Mouse (Mus musculus) liver, embryonic 15.5 days (tissue): ENCODE data around the gene Pcna. TPM values are rescaled to one million over a fixed set of nuclear protein-coding genes. Genes with fewer than 3 reads are reported as not detected.
"Not testable (repeated sequence)": the region's sequence is repeated elsewhere in the genome, so short reads cannot be mapped to it uniquely, and the experiment has no call there.

Experiments used
- ATAC-seq: fragments of 200-750 bp; cut with Nextera tagmentation; 2 replicates; pipeline ENCODE4 v1.8.0; 2017; ENCODE audit warnings: moderate number of reproducible peaks, mild to moderate bottlenecking, moderate library complexity; ENCODE audit not compliant: insufficient read depth
- H3K27ac ChIP-seq: fragments of 300-500 bp; sonication (generic); replicated peaks from 2 replicates; pipeline ENCODE4 v1.5.1; 2015; ENCODE audit warnings: mild to moderate bottlenecking, inconsistent platforms
- H3K27me3 ChIP-seq: fragments of 300-500 bp; sonication (generic); 2 replicates; pipeline ENCODE4 v1.6.1; 2015; ENCODE audit warnings: mild to moderate bottlenecking, inconsistent platforms
- H3K36me3 ChIP-seq: fragments of 300-500 bp; sonication (generic); replicated peaks from 2 replicates; pipeline ENCODE4 v1.6.1; 2015; ENCODE audit warnings: moderate library complexity, mild to moderate bottlenecking, inconsistent platforms
- H3K4me1 ChIP-seq: fragments of 300-500 bp; sonication (generic); replicated peaks from 2 replicates; pipeline ENCODE4 v1.6.1; 2015; ENCODE audit warnings: inconsistent platforms
- H3K4me2 ChIP-seq: fragments of 300-500 bp; sonication (generic); 2 replicates; pipeline ENCODE4 v1.6.1; 2015; ENCODE audit warnings: moderate library complexity, mild to moderate bottlenecking, inconsistent platforms
- H3K4me3 ChIP-seq: fragments of 300-500 bp; sonication (generic); replicated peaks from 2 replicates; pipeline ENCODE4 v1.5.1; 2015; ENCODE audit warnings: mild to moderate bottlenecking, inconsistent platforms
- H3K9ac ChIP-seq: fragments of 300-500 bp; sonication (generic); 2 replicates; pipeline ENCODE4 v1.6.1; 2015; ENCODE audit warnings: moderate library complexity, mild to moderate bottlenecking, inconsistent platforms
- H3K9me3 ChIP-seq: fragments of 300-500 bp; sonication (generic); replicated peaks from 2 replicates; pipeline ENCODE4 v1.6.1; 2016; ENCODE audit warnings: inconsistent platforms
- WGBS: fragments of 180-500 bp; shearing (Covaris S2); methylation state at CpG from one replicate; pipeline ENCODE4 v1.1.7; 2015; ENCODE audit warnings: mixed read lengths; ENCODE audit not compliant: insufficient replicate concordance; 5-methylcytosine and 5-hydroxymethylcytosine counted together
- polyA plus RNA-seq: library from polyadenylated mRNA; unstranded; fragments of >200 nt; fragmentation: Nextera tagmentation; extraction: Ambion mirVana; gene quantifications from 2 replicates; pipeline ENCODE4 v1.2.1, GENCODE M21; 2015

Pcna gene
- polyA plus RNA-seq, 1 experiment from 2014 or later: 274 TPM

GRCm38 (mm10) chr2:132260601-132261000, 7.5 kb upstream of the Pcna start:
- H3K9ac ChIP-seq: no peak overlapping the region
- ATAC-seq: no peak
- 73% methylated on average over 3 of the region's 3 CpGs for WGBS
- no peak overlapping the region for H3K27ac ChIP-seq
- 0 out of 2 replicates have a peak, but pooled peaks cover 6% of the 10 kb centered on the region for H3K36me3 ChIP-seq
- peaks cover 31% of the 10 kb centered on the region for H3K4me1 ChIP-seq
- H3K4me3 ChIP-seq: no peak overlapping the region
- H3K4me2 ChIP-seq: no peak overlapping the region
- no peaks in the 10 kb centered on the region for H3K9me3 ChIP-seq
- no peaks in the 10 kb centered on the region for H3K27me3 ChIP-seq

GRCm38 (mm10) chr2:132257350-132258068, 4.4 kb upstream of the Pcna start:
- no peak overlapping the region for H3K27ac ChIP-seq
- WGBS: 82% methylated on average over 6 of the region's 6 CpGs
- peaks cover 16% of the 10 kb centered on the region for H3K4me1 ChIP-seq
- H3K9ac ChIP-seq: no peak overlapping the region
- H3K9me3 ChIP-seq: no peaks in the 10 kb centered on the region
- H3K27me3 ChIP-seq: no peaks in the 10 kb centered on the region
- H3K4me3 ChIP-seq: no peak overlapping the region
- H3K4me2 ChIP-seq: no peak overlapping the region
- ATAC-seq: no peak
- H3K36me3 ChIP-seq: 0 out of 2 replicates have a peak, but pooled peaks cover 6% of the 10 kb centered on the region

- peak overlapping the region; percentile 85 for H3K27ac ChIP-seq
- under 1% methylated on average over 7 of the region's 7 CpGs for WGBS
Observed at GRCm38 (mm10) chr2:132253603-132254002, 489 bp upstream of the Pcna start.

GRCm38 (mm10) chr2:132251911-132252310, 1.2 kb downstream of the Pcna start:
- peak overlapping the region; percentile 77 for H3K4me2 ChIP-seq
- ATAC-seq: no peak
- peak overlapping the region; percentile 83 for H3K4me3 ChIP-seq
- H3K9me3 ChIP-seq: no peaks in the 10 kb centered on the region
- peaks cover 47% of the 10 kb centered on the region for H3K4me1 ChIP-seq
- no peaks in the 10 kb centered on the region for H3K27me3 ChIP-seq
- H3K9ac ChIP-seq: peak overlapping the region; percentile 71
- peak overlapping the region; percentile 85 for H3K27ac ChIP-seq
- WGBS: 4% methylated on average over 8 of the region's 8 CpGs
- H3K36me3 ChIP-seq: peaks cover 40% of the 10 kb centered on the region

More at GRCm38 (mm10) chr2:132253603-132254002, 489 bp upstream of the Pcna start:
- H3K4me3 ChIP-seq: peak overlapping the region; percentile 83
- no peak for ATAC-seq
- peak overlapping the region; percentile 71 for H3K9ac ChIP-seq
- no peaks in the 10 kb centered on the region for H3K9me3 ChIP-seq
- peaks cover 37% of the 10 kb centered on the region for H3K4me1 ChIP-seq
- no peaks in the 10 kb centered on the region for H3K27me3 ChIP-seq
- H3K4me2 ChIP-seq: peak overlapping the region; percentile 77
- peaks cover 32% of the 10 kb centered on the region for H3K36me3 ChIP-seq

- peak within 1 kb of the TSS; percentile 84 for H3K27ac ChIP-seq
- peak within 1 kb of the TSS; percentile 72 for H3K4me3 ChIP-seq
- H3K27me3 ChIP-seq: no peaks in the 10 kb centered on the region
- ATAC-seq: peak; percentile 78
- 3% methylated on average over 50 of the region's 50 CpGs for WGBS
- peak within 1 kb of the TSS; percentile 91 for H3K4me2 ChIP-seq
- H3K4me1 ChIP-seq: peaks cover 53% of the 10 kb centered on the region
- H3K9ac ChIP-seq: peak within 1 kb of the TSS; percentile 66
- no peaks in the 10 kb centered on the region for H3K9me3 ChIP-seq
- H3K36me3 ChIP-seq: peaks cover 77% of the 10 kb centered on the region
Observed at GRCm38 (mm10) chr2:132247539-132248313, 5.4 kb downstream of the Pcna start, which contains the start of gene Tmem230. Gene Tmem230, minus strand, starts transcription at chr2:132247807.

GRCm38 (mm10) chr2:132243370-132243769, 9.7 kb downstream of the Pcna start:
- peaks cover 75% of the 10 kb centered on the region for H3K36me3 ChIP-seq
- WGBS: 82% methylated on average over 3 of the region's 3 CpGs
- no peak for ATAC-seq
- no peak overlapping the region for H3K4me2 ChIP-seq
- no peaks in the 10 kb centered on the region for H3K9me3 ChIP-seq
- H3K9ac ChIP-seq: no peak overlapping the region
- no peak overlapping the region for H3K27ac ChIP-seq
- peaks cover 27% of the 10 kb centered on the region for H3K4me1 ChIP-seq
- H3K27me3 ChIP-seq: no peaks in the 10 kb centered on the region
- no peak overlapping the region for H3K4me3 ChIP-seq

- peaks cover 62% of the 10 kb centered on the region for H3K36me3 ChIP-seq
- 40% methylated on average over 10 of the region's 10 CpGs for WGBS
- H3K4me1 ChIP-seq, H3K4me3 ChIP-seq, H3K4me2 ChIP-seq, H3K27me3 ChIP-seq, H3K27ac ChIP-seq, H3K9ac ChIP-seq, ATAC-seq, H3K9me3 ChIP-seq: not testable (repeated sequence)
Observed at GRCm38 (mm10) chr2:132240457-132240856, 12.7 kb downstream of the Pcna start.

- WGBS: 74% methylated on average over 3 of the region's 3 CpGs
- ATAC-seq, H3K4me3 ChIP-seq, H3K9me3 ChIP-seq, H3K4me2 ChIP-seq, H3K4me1 ChIP-seq, H3K9ac ChIP-seq, H3K27ac ChIP-seq, H3K27me3 ChIP-seq: not testable (repeated sequence)
- H3K36me3 ChIP-seq: peaks cover 52% of the 10 kb centered on the region
Observed at GRCm38 (mm10) chr2:132239434-132239833, 13.7 kb downstream of the Pcna start.

GRCm38 (mm10) chr2:132235975-132236374, 17.1 kb downstream of the Pcna start:
- ATAC-seq: no peak
- no peak overlapping the region for H3K4me2 ChIP-seq
- H3K27me3 ChIP-seq: no peaks in the 10 kb centered on the region
- H3K4me1 ChIP-seq: no peaks in the 10 kb centered on the region
- 63% methylated on average over 7 of the region's 7 CpGs for WGBS
- H3K9me3 ChIP-seq: no peaks in the 10 kb centered on the region
- no peak overlapping the region for H3K4me3 ChIP-seq
- no peak overlapping the region for H3K9ac ChIP-seq
- H3K27ac ChIP-seq: no peak overlapping the region
- peaks cover 19% of the 10 kb centered on the region for H3K36me3 ChIP-seq

- Histone ChIP-seq H3K9me3 (no peaks in the 10 kb centered on the region), H3K9ac (no peak overlapping the region), H3K4me3 (no peak overlapping the region), H3K27me3 (no peaks in the 10 kb centered on the region), H3K27ac (no peak overlapping the region), H3K4me2 (no peak overlapping the region), H3K36me3 (peaks cover 14% of the 10 kb centered on the region; the same call in 1 of the 2 replicates), H3K4me1 (no peaks in the 10 kb centered on the region)
- WGBS: 40% methylated on average over 2 of the region's 2 CpGs
- ATAC-seq: no peak
Observed at GRCm38 (mm10) chr2:132235291-132235690, 17.8 kb downstream of the Pcna start.
